Mouse (Mus musculus) monocyte, adult 2 months (primary cell): ENCODE data around the gene Colgalt1.

ENCODE experiments used
- DNase-seq, 2 experiments: peaks; one replicate each; pipeline ENCODE4 v3.0.0; 2022; ENCODE audit warnings: low spot score in 2 of 2, low read depth in 1 of 2

Gene Colgalt1

GRCm38 (mm10) chr8:71591017-71591416 is 19.8 kb upstream of the Colgalt1 start:
- DNase-seq, result no peak

- peak; percentile 60 to 87 for DNase-seq
These were observed 19.1 kb upstream of the Colgalt1 start, which contains the start of gene Pgls for GRCm38 (mm10) chr8:71591471-71592373. Gene Pgls, plus strand, starts transcription at chr8:71592176.

- no peak for DNase-seq
These were observed 18.2 kb upstream of the Colgalt1 start for GRCm38 (mm10) chr8:71592374-71593170.

GRCm38 (mm10) chr8:71593556-71594323 is 17.1 kb upstream of the Colgalt1 start:
- DNase-seq, result no peak

GRCm38 (mm10) chr8:71594324-71594722 is 16.5 kb upstream of the Colgalt1 start:
- DNase-seq, result no peak

GRCm38 (mm10) chr8:71595862-71596261 is 14.9 kb upstream of the Colgalt1 start:
- peak; percentile 59 to 81 for DNase-seq

GRCm38 (mm10) chr8:71596384-71596783 is 14.4 kb upstream of the Colgalt1 start:
- no peak for DNase-seq

- DNase-seq, result peak in 1 of 2 experiments; percentile 15
These were observed 14.0 kb upstream of the Colgalt1 start for GRCm38 (mm10) chr8:71596798-71597197.

- DNase-seq, result no peak
These were observed 13.3 kb upstream of the Colgalt1 start, which contains the start of gene Fam129c for GRCm38 (mm10) chr8:71597451-71597850. Gene Fam129c, plus strand, starts transcription at chr8:71597648.

- DNase-seq, result no peak
These were observed 12.4 kb upstream of the Colgalt1 start for GRCm38 (mm10) chr8:71598375-71598774.

GRCm38 (mm10) chr8:71598841-71599240 is 12.0 kb upstream of the Colgalt1 start:
- DNase-seq, result no peak

GRCm38 (mm10) chr8:71601939-71602665 is 8.7 kb upstream of the Colgalt1 start:
- no peak for DNase-seq

- DNase-seq, result peak in 1 of 2 experiments; percentile 25
These were observed 8.0 kb upstream of the Colgalt1 start for GRCm38 (mm10) chr8:71602666-71603334.

- DNase-seq, result no peak
These were observed 6.8 kb upstream of the Colgalt1 start for GRCm38 (mm10) chr8:71604021-71604420.

- no peak for DNase-seq
These were observed 1.3 kb downstream of the Colgalt1 start for GRCm38 (mm10) chr8:71612141-71612540.

GRCm38 (mm10) chr8:71613418-71613817 is 2.6 kb downstream of the Colgalt1 start:
- DNase-seq, result peak in 1 of 2 experiments; percentile 45

- no peak for DNase-seq
These were observed 9.0 kb downstream of the Colgalt1 start for GRCm38 (mm10) chr8:71619786-71620185.

GRCm38 (mm10) chr8:71625088-71625487 is 14.3 kb downstream of the Colgalt1 start:
- peak in 1 of 2 experiments; percentile 40 for DNase-seq

- no peak for DNase-seq
These were observed 16.0 kb downstream of the Colgalt1 start for GRCm38 (mm10) chr8:71626753-71627152.
